Mouse (Mus musculus): ENCODE results near the gene Cdca8. TPM values are rescaled to one million over a fixed set of nuclear protein-coding genes. Genes with fewer than 3 reads are reported as not detected.

Cdca8 gene
- total RNA-seq, 2 experiments from 2014 or later, result 2.2 to 2.6 TPM

GRCm38 (mm10) chr4:124882151-124882729, 56.9 kb downstream of the Cdca8 start:
- DNase-seq (ENCODE audit: extremely low spot score in 1 of 2, low spot score in 1 of 2), result peak in 1 of 2 experiments; percentile 34

- DNase-seq (ENCODE audit: extremely low spot score in 1 of 2, low spot score in 1 of 2), result peak; percentile 59 to 77
These were observed 57.7 kb downstream of the Cdca8 start for GRCm38 (mm10) chr4:124881341-124881908.

- DNase-seq (ENCODE audit: extremely low spot score in 1 of 2, low spot score in 1 of 2), result no peak
These were observed 58.5 kb downstream of the Cdca8 start, which contains the start of gene Epha10 for GRCm38 (mm10) chr4:124880599-124880998. Gene Epha10, plus strand, starts transcription at chr4:124880899.

GRCm38 (mm10) chr4:124872719-124873118, 66.4 kb downstream of the Cdca8 start:
- DNase-seq (ENCODE audit: extremely low spot score in 1 of 2, low spot score in 1 of 2), result no peak

Other genes with a start within 250 kb of the Cdca8 start
- gene Utp11, start 245.7 kb downstream of the Cdca8 start, total RNA-seq (2021), result 10 to 100 TPM; 15.1 to 16.6 TPM
- 1 to 10 TPM; 2.3 to 2.8 TPM for gene Fhl3, start 238.6 kb downstream of the Cdca8 start, total RNA-seq (2021)
- 10 to 100 TPM; 34.6 to 34.8 TPM for gene Sf3a3, start 224.5 kb downstream of the Cdca8 start, total RNA-seq (2021)
- 10 to 100 TPM; 34.6 to 51.5 TPM for gene Inpp5b, start 197.5 kb downstream of the Cdca8 start, total RNA-seq (2021)
- gene Mtf1, start 137.2 kb downstream of the Cdca8 start, total RNA-seq (2021), result 10 to 100 TPM; 26.4 to 28.8 TPM
- gene Yrdc, start 88.6 kb downstream of the Cdca8 start, total RNA-seq (2021), result 10 to 100 TPM; 31.6 to 32.3 TPM
- 100 to 1,000 TPM in 1 of 2 experiments, 10 to 100 TPM in 1; 88.5 to 105 TPM for gene 1110065P20Rik, start 88.1 kb downstream of the Cdca8 start, total RNA-seq (2021)
- gene Maneal, start 77.1 kb downstream of the Cdca8 start, total RNA-seq (2021), result 10 to 100 TPM; 50.0 to 53.1 TPM
- gene Epha10, start 58.4 kb downstream of the Cdca8 start, total RNA-seq (2021), result 10 to 100 TPM; 25.8 to 30.6 TPM
- 10 to 100 TPM; 20.1 to 20.4 TPM for gene 9930104L06Rik, start 2.3 kb downstream of the Cdca8 start, total RNA-seq (2021)
- gene Rspo1, start 47.1 kb upstream of the Cdca8 start, total RNA-seq (2021), result 1 to 10 TPM; 7.4 to 7.9 TPM
- gene Gnl2, start 77.3 kb upstream of the Cdca8 start, total RNA-seq (2021), result 10 to 100 TPM; 54.3 to 66.8 TPM
- gene Dnali1, start 126.4 kb upstream of the Cdca8 start, total RNA-seq (2021), result under 1 TPM; 0.37 to 0.73 TPM
- 10 to 100 TPM; 13.8 to 16.3 TPM for gene Snip1, start 127.4 kb upstream of the Cdca8 start, total RNA-seq (2021)
- gene Meaf6, start 145.8 kb upstream of the Cdca8 start, total RNA-seq (2021), result 100 to 1,000 TPM; 116 to 120 TPM
- gene Zc3h12a, start 188.5 kb upstream of the Cdca8 start, total RNA-seq (2021), result under 1 TPM; 0.71 to 0.99 TPM